Mouse (Mus musculus) embryo, embryonic 11 days (tissue): ENCODE results near the gene 9030612E09Rik.

Source experiments
- DNase-seq: peaks from one replicate; pipeline ENCODE4 v3.0.0-alpha.2; 2015

The 9030612E09Rik gene

DNA sequence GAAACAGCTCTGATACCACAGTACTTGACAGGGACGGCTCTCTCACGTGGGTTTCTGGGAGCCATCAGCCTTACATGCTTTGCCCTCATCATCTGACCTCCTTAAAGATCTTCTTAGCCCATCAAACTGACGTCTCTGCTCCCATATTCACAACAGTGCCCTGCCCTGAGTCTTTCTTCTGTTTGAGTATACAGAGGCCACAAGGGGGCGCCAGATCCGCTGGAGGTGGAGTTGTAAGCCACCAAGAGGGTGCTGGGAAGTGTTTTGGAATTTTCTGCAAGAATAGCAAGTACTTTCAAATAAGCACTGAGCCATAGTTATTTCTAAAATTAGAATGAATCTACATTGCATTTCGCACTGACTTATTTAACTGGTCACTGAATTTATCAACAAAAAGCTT lies 37.4 kb downstream of the 9030612E09Rik start:
- DNase-seq: peak; percentile 60

DNA sequence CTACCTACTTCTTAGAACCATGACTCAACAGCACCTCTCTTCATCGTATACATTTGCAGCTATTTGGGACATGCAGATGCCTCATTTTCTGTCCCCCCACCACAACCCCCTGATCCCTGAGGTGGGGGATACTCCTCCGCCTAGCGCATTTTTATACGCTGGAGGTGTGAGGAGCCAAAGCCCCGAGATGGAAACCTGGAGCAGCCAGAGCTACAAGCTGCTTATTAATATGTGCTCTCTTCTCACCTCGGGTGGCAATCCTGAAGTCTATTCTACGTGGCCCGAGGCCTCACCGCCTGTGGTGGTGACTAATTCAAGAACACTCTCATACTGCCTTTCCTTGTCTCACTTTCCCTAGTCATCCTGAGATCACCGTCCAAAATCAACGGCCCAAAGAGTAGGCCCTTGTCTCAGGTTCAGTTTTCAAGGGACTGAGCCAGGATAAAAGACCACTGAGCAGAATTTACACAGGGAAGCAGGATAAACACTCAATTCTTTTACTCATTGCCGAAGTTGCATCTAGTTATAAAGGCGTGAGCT lies 42.9 kb downstream of the 9030612E09Rik start:
- DNase-seq: no peak

DNA sequence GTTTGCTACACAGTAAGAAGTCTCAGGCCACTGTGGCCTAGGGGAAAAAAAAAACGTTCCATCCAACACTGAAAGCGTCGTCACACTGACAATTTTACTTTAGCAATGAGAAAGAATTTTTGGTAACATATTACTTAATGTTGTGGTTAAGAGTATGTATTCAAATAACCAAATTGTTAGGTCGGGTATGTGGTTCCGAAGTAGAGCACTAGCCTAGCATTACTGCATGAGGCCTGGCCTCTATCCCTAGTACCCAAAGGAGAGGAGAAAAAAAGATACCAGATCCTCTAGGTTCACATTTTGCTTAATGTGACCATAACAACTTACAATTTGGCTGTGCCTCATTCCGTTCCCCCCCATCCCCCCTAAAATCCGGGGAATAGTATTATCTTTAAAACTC lies 46.0 kb downstream of the 9030612E09Rik start:
- peak; percentile 19 for DNase-seq

DNA sequence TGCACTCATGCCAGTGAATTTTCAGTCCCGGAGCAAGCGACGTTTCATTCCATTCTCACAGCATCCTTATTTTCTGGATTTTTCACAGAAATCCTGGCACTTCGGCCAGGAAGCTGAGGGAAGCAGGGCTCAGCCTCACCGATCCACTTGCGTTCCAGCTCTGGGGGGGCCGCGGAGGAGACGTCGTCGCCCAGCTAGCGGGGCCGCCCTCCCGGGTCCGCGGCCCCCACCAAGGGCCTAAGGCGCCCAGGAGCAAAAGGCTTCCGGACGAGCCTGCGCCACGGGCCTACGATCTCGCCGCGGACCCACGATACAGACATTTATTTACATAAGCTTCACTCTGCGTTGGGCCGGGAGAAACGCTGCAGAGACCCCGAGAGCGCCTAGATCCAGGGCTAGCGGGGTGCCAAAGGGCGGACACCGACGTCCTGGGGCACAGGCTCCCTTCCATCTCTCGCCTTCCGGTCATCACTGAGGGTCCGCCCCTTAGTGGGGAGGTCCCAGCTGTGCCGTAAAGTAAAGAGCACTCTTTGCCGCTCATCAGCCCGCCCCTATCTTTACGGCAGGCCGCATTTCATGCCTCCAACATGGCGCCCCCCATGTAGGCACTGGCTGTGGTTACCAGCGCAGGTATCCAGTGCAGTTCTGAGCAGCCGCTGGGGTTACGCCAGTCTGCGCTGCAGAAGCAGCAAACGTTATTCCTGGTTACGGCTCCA lies 46.6 kb downstream of the 9030612E09Rik start, which contains the start of gene Pdss2:
Gene Pdss2 (plus strand): TSS at position 577 of the 716 bp plus-strand sequence.
- peak; percentile 98 for DNase-seq

DNA sequence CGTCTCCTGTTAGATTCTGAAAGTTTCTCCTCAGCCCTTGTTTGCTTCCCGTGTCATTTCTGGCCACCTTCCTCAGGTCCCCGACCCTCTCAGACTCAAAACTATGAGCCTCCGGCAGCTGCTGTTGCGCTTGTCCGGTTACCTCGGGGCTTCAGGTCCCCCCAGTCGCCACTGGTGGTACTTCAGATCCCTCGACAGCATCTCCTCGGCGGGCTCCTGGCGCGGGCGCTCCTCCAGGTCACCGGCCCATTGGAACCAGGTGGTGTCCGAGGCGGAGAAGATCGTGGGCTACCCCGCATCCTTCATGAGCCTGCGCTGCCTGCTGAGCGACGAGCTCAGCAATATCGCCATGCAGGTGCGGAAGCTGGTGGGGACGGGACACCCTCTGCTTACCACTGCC lies 47.2 kb downstream of the 9030612E09Rik start:
- peak; percentile 42 for DNase-seq

DNA sequence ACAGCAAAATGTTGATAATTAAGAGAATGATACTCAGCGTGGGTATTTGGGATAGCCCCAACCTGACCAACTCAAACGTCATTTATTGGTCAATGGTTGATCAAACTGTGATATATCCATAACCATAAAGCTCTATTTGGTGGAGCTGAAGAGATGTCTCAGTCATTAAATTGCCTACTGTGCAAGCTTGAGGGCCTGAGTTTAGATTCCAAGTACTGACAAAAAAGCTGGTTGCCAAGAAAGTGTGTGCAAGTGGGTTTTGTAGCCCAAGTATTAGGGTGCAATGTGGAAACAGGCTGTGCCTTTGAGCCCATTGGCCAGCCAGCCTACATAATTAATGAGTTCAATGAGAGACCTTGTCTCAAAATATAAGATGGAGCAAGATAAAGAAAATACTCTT lies 48.9 kb downstream of the 9030612E09Rik start:
- no peak for DNase-seq
